Mouse (Mus musculus) frontal cortex, postnatal 25 days (tissue): ENCODE data around the gene Nme9.

Experiments used
- DNase-seq, 2 experiments: peaks; one replicate each; pipeline ENCODE4 v3.0.0; 2022; ENCODE audit warnings: low spot score in 2 of 2

The Nme9 gene

GRCm38 (mm10) chr9:99480764-99481163 lies 29.5 kb downstream of the Nme9 start:
- no peak for DNase-seq

GRCm38 (mm10) chr9:99483191-99483590 lies 31.9 kb downstream of the Nme9 start:
- DNase-seq = no peak

- no peak for DNase-seq
These were observed 33.4 kb downstream of the Nme9 start for GRCm38 (mm10) chr9:99484632-99485031.

- DNase-seq = no peak
These were observed 33.9 kb downstream of the Nme9 start for GRCm38 (mm10) chr9:99485144-99485543.

- DNase-seq = no peak
These were observed 35.9 kb downstream of the Nme9 start for GRCm38 (mm10) chr9:99487126-99487695.

GRCm38 (mm10) chr9:99487841-99488240 lies 36.6 kb downstream of the Nme9 start:
- DNase-seq = no peak

GRCm38 (mm10) chr9:99491050-99491449 lies 39.8 kb downstream of the Nme9 start:
- no peak for DNase-seq

- no peak for DNase-seq
These were observed 41.4 kb downstream of the Nme9 start for GRCm38 (mm10) chr9:99492634-99493200.

- no peak for DNase-seq
These were observed 48.1 kb downstream of the Nme9 start for GRCm38 (mm10) chr9:99499336-99499735.

GRCm38 (mm10) chr9:99505875-99506274 lies 54.6 kb downstream of the Nme9 start:
- no peak for DNase-seq
